Mouse (Mus musculus) spleen, adult 2 months (tissue): ENCODE measurements around the gene Nemp1.

Experiments used
- CTCF ChIP-seq: fragments of 200-500 bp; IDR thresholded peaks from 2 replicates; pipeline ENCODE4 v1.5.1; 2011; ENCODE audit warnings: mild to moderate bottlenecking, inconsistent platforms; ENCODE audit not compliant: insufficient read depth, insufficient read length, insufficient replicate concordance; ENCODE audit errors: extremely low read depth
- POLR2A ChIP-seq: fragments of 200-500 bp; IDR thresholded peaks from 2 replicates; pipeline ENCODE4 v1.6.1; 2011; ENCODE audit warnings: low read depth, low read length, inconsistent platforms

- TF ChIP-seq CTCF (no peak), POLR2A (no peak)
These were observed 82.3 kb downstream of the Nemp1 start for GRCm38 (mm10) chr10:127748847-127749612.
